Mouse (Mus musculus): ENCODE measurements around the gene Olfr547. TPM values are rescaled to one million over a fixed set of nuclear protein-coding genes. Genes with fewer than 3 reads are reported as not detected.
"Not testable (repeated sequence)": the region's sequence is repeated elsewhere in the genome, so short reads cannot be mapped to it uniquely, and the experiment has no call there.

The Olfr547 gene
- total RNA-seq (2021): not detected

GRCm38 (mm10) chr7:102534449-102534848 is at the start of gene Olfr547:
Gene Olfr547, plus strand, starts transcription at chr7:102534749.
- intact Hi-C loops (cut with DNase I): no loop called here
- DNase-seq (ENCODE audit: low spot score in 2 of 2): no peak

- DNase-seq (ENCODE audit: low spot score in 2 of 2); intact Hi-C loops (cut with DNase I): not testable (repeated sequence)
Observed at GRCm38 (mm10) chr7:102484766-102485165, 49.8 kb upstream of the Olfr547 start.

GRCm38 (mm10) chr7:102486105-102486504 is 48.4 kb upstream of the Olfr547 start:
- no peak for DNase-seq (ENCODE audit: low spot score in 2 of 2)
- intact Hi-C loops (cut with DNase I): no loop called here

GRCm38 (mm10) chr7:102488161-102488560 is 46.4 kb upstream of the Olfr547 start, which contains the start of gene Olfr544:
Gene Olfr544, minus strand, starts transcription at chr7:102488313.
- intact Hi-C loops (cut with DNase I): no loop called here
- no peak for DNase-seq (ENCODE audit: low spot score in 2 of 2)

- intact Hi-C loops (cut with DNase I); DNase-seq (ENCODE audit: low spot score in 2 of 2): not testable (repeated sequence)
Observed at GRCm38 (mm10) chr7:102494416-102494815, 40.1 kb upstream of the Olfr547 start.

GRCm38 (mm10) chr7:102499473-102499872 is 35.1 kb upstream of the Olfr547 start, which contains the start of gene Olfr545:
Gene Olfr545, minus strand, starts transcription at chr7:102499573.
- intact Hi-C loops (cut with DNase I): no loop called here
- DNase-seq (ENCODE audit: low spot score in 2 of 2): no peak

- DNase-seq (ENCODE audit: low spot score in 2 of 2): no peak
- intact Hi-C loops (cut with DNase I): loop anchor here (10.0 kb wide), 1 partner anchor 1443 kb away; the partner anchor contains the start of gene Olfr633
Observed at GRCm38 (mm10) chr7:102501986-102502385, 32.6 kb upstream of the Olfr547 start.

GRCm38 (mm10) chr7:102506848-102507247 is 27.7 kb upstream of the Olfr547 start:
- intact Hi-C loops (cut with DNase I): loop anchor here (5.0 to 10.0 kb wide), 2 partner anchors 1365 to 1438 kb away; partner anchors contain the start of gene Olfr633
- DNase-seq (ENCODE audit: low spot score in 2 of 2): peak; percentile 78 to 82

GRCm38 (mm10) chr7:102508066-102508465 is 26.5 kb upstream of the Olfr547 start:
- no peak for DNase-seq (ENCODE audit: low spot score in 2 of 2)
- intact Hi-C loops (cut with DNase I): loop anchor here (5.0 to 10.0 kb wide), 2 partner anchors 1364 to 1437 kb away; partner anchors contain the start of gene Olfr633

- no peak for DNase-seq (ENCODE audit: low spot score in 2 of 2)
- intact Hi-C loops (cut with DNase I): loop anchor here (5.0 to 10.0 kb wide), 2 partner anchors 1364 to 1436 kb away; partner anchors contain the start of gene Olfr633
Observed at GRCm38 (mm10) chr7:102508666-102509065, 25.9 kb upstream of the Olfr547 start.

- no peak for DNase-seq (ENCODE audit: low spot score in 2 of 2)
- intact Hi-C loops (cut with DNase I): loop anchor here (5.0 to 10.0 kb wide), 3 partner anchors 1295 to 1435 kb away; partner anchors contain the start of gene Olfr633
Observed at GRCm38 (mm10) chr7:102509726-102510125, 24.8 kb upstream of the Olfr547 start.

GRCm38 (mm10) chr7:102511927-102512326 is 22.6 kb upstream of the Olfr547 start:
- no peak for DNase-seq (ENCODE audit: low spot score in 2 of 2)
- intact Hi-C loops (cut with DNase I): loop anchor here (2.0 to 10.0 kb wide), 2 partner anchors 407 to 1293 kb away; no protein-coding TSS in a partner anchor

GRCm38 (mm10) chr7:102512814-102513435 is 21.6 kb upstream of the Olfr547 start:
- peak; percentile 82 to 91 for DNase-seq (ENCODE audit: low spot score in 2 of 2)
- intact Hi-C loops (cut with DNase I): loop anchor here (1.0 to 10.0 kb wide), 3 partner anchors 124 to 1292 kb away; no protein-coding TSS in a partner anchor

- DNase-seq (ENCODE audit: low spot score in 2 of 2): no peak
- intact Hi-C loops (cut with DNase I): loop anchor here (10.0 kb wide), 1 partner anchor 1291 kb away; no protein-coding TSS in a partner anchor
Observed at GRCm38 (mm10) chr7:102514144-102514543, 20.4 kb upstream of the Olfr547 start.

GRCm38 (mm10) chr7:102516261-102517050 is 18.1 kb upstream of the Olfr547 start:
- no peak for DNase-seq (ENCODE audit: low spot score in 2 of 2)
- intact Hi-C loops (cut with DNase I): loop anchor here (10.0 kb wide), 1 partner anchor 1288 kb away; no protein-coding TSS in a partner anchor

GRCm38 (mm10) chr7:102517051-102517335 is 17.6 kb upstream of the Olfr547 start:
- intact Hi-C loops (cut with DNase I): loop anchor here (10.0 kb wide), 1 partner anchor 1288 kb away; no protein-coding TSS in a partner anchor
- DNase-seq (ENCODE audit: low spot score in 2 of 2): peak in 1 of 2 experiments; percentile 17

- DNase-seq (ENCODE audit: low spot score in 2 of 2): no peak
- intact Hi-C loops (cut with DNase I): no loop called here
Observed at GRCm38 (mm10) chr7:102529052-102529451, 5.5 kb upstream of the Olfr547 start.

GRCm38 (mm10) chr7:102540596-102540995 is 6.0 kb downstream of the Olfr547 start, which contains the start of gene Olfr548-ps1:
Gene Olfr548-ps1, plus strand, starts transcription at chr7:102540896.
- intact Hi-C loops (cut with DNase I): no loop called here
- no peak for DNase-seq (ENCODE audit: low spot score in 2 of 2)

GRCm38 (mm10) chr7:102541251-102541650 is 6.7 kb downstream of the Olfr547 start:
- intact Hi-C loops (cut with DNase I): no loop called here
- DNase-seq (ENCODE audit: low spot score in 2 of 2): no peak

GRCm38 (mm10) chr7:102549570-102549969 is 15.0 kb downstream of the Olfr547 start, which contains the start of gene Olfr549:
Gene Olfr549, plus strand, starts transcription at chr7:102549870.
- intact Hi-C loops (cut with DNase I): no loop called here
- DNase-seq (ENCODE audit: low spot score in 2 of 2): no peak

Measured in left cerebral cortex, postnatal 25 days (tissue).